Mouse (Mus musculus) c-Kit-positive CD71-negative TER-119-negative erythroid progenitor cells, embryonic 14.5 days (primary cell): ENCODE measurements around the gene Arid1a.
A peak's percentile ranks its signal among the peaks of the same experiment; 100 is the strongest.
"Not testable (repeated sequence)": the region's sequence is repeated elsewhere in the genome, so short reads cannot be mapped to it uniquely, and the experiment has no call there.

Experiments used
- DNase-seq: peaks from one replicate; pipeline ENCODE4 v3.0.0-alpha.2; 2013; ENCODE audit warnings: low read depth

Arid1a gene

DNA sequence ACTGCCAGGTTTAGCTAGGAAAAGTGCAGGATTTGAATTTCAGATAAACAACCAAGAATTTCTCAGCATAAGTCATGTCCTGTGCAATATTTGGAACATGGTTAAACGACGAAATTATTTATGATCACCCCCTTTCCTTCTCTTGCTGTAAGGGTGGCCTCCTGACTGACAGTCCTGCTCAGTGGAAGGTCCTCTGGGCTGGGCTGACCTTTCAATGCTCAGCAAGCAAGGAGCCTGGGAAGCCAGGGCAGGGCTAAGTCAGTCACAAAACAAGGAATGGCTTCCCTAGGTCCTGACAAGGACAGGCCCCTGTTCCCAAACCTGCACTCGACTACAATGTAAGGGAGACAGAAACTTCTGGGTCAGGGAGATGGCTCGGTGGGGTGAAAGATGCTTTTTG lies 104.6 kb downstream of the Arid1a start:
- no peak for DNase-seq

DNA sequence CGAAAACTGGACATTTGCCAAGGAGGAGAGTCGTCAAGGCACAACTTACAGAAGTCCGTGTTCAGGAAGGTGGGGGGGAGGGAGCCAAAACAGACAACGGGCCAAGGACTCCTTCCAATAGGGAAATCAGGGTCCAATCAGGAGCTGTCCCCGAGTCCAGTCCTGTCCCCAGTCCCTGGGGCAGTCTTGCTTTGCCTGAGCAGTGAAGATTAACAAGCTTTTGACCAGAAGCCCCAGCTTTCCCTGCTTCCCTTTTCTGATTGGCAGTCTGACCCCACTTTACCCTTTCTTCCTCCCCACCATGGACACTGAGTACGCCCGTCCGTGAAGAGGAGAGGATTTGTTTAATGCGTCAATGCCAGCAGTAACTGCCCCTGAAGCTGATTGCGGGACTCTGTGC lies 105.1 kb downstream of the Arid1a start:
- no peak for DNase-seq

DNA sequence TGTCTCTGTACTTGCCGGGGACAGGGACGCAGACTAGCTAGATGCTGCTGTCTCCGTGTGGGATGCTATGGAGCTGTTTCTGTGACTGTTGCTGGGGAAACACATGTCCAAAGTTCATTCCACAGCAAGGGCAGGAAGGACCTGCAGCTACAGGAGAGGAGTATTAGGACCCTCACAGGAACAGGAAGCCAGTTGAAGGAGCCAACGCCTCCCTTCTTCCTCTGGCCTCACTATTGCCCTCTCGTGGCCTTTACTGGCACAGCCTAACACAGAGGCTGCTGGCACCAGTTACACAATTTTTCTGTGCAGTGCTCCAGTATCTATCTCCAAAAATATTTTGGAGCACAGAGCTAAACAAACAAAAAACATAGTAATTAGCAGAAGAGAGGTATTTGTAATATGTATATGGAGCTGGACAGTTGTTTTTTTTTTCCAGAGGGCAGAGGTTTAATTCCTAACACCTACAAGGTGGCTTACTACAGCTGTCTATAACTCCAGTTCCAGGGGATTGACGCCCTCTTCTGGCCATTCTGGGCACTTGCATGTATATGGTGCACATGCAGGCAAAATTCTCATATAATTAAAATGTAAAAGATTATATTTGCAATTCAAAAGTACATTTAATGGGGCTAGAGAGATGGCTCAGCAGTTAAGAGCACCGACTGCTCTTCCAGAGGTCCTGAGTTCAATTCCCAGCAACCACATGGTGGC lies 106.4 kb downstream of the Arid1a start, which contains the start of gene Zdhhc18:
TSS of gene Zdhhc18 (minus strand) at position 166 of the 711 bp plus-strand sequence.
- peak; percentile 85 for DNase-seq

DNA sequence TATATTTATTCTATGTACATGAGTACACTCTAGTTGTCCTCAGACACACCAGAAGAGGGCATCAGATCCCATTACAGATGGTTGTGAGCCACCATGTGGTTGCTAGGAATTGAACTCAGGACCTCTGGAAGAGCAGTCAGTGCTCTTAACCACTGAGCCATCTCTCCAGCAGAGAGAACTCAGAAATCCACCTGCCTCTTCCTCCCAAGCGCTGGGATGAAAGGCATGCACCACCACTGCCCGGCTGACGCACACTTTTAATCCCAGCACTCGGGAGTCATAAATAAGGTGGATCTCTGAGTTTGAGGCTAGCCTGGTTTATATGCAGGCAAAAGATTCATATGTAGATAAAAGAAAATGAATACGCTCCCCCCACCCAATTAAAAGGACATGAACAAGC lies 107.1 kb downstream of the Arid1a start:
- not testable (repeated sequence) for DNase-seq

DNA sequence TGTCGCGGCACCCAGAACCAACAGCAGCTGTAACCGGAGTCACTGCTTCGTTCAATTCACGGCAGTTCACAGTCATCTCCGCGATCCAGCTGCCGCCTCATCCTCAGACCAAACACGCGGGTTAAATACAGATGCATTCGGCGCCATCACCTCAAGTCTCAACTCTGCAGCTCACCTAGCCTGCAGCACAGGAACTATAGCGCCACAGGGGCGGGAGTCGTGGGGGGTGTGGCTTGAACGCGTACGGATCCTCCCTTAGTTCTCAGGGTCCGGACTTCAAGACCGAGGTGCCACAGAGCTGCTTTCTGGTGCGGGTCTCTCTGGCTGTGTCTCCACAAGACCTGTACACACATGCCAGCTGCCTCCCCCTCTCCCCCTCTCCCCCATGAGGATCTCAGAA lies 110.9 kb downstream of the Arid1a start:
- DNase-seq = no peak

DNA sequence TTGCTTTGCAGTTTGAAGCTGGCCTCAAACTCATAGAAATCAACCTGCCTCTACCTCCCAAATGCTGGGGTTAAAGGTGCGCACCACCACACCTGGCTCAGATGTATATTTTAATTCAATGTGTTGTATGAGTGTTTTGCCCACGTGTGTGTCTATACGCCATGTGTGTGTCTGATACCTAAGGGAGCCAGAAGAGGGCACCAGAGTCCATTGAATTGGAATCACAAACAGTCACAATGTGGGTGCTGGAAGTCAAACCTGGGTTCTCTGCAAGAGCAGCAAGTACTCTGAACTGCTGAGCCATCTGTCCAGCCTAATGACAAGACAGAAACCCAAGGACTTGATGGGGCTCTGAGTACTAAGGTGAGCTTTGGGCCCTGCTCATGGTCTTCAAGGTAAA lies 111.4 kb downstream of the Arid1a start:
- no peak for DNase-seq

DNA sequence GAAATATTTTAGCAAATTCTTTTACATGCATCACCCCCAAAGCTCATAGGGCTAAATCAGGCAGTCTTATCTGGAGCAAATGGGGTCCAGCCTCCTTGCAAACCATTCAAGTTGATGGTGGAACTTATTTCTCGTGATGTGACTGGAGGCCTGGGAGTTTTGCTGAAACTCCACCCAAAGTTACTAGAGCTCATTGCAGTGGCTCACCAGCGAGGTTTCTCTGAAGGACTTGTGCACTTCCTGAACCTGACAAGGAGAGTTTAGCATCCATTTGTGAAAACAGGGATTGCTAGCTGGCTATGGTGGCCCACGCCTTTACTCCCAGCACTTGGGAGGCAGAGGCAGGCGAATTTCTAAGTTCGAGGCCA lies 122.5 kb downstream of the Arid1a start:
- DNase-seq = no peak

DNA sequence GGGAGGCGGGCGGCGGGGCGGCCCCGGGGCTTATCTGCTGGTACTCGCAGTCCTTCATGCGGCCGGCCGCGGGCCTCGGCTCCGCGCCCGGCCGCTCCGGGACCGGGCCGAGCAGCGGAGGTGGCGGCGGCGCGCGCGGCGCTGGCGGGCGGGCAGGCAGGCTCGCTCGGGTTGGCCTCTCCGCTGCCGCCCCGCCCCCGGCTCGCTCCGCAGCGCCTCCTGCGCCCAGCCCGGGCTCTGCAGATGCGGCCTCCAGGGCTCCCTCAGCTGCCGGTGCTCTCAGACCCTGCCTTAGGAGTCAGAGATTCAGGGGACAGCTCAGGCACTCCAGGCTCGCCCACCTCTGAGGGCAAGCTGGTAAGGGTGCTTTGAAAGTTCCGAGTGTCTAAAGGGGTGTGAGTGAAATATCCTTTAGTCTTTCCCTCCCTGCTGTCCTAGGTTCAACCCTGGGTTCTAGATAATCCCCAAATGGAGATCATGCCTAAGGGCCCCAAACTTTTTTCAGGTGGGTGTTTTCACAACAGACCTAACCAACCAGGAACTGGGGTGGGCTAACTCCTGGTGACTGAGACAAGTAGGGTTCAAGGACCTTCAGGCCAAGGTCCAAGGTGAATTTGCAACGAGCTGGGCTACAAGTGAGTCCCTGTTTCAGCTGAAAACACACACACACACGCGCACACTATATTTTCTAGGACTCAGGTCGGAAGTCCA lies 123.1 kb downstream of the Arid1a start:
- peak; percentile 66 for DNase-seq

DNA sequence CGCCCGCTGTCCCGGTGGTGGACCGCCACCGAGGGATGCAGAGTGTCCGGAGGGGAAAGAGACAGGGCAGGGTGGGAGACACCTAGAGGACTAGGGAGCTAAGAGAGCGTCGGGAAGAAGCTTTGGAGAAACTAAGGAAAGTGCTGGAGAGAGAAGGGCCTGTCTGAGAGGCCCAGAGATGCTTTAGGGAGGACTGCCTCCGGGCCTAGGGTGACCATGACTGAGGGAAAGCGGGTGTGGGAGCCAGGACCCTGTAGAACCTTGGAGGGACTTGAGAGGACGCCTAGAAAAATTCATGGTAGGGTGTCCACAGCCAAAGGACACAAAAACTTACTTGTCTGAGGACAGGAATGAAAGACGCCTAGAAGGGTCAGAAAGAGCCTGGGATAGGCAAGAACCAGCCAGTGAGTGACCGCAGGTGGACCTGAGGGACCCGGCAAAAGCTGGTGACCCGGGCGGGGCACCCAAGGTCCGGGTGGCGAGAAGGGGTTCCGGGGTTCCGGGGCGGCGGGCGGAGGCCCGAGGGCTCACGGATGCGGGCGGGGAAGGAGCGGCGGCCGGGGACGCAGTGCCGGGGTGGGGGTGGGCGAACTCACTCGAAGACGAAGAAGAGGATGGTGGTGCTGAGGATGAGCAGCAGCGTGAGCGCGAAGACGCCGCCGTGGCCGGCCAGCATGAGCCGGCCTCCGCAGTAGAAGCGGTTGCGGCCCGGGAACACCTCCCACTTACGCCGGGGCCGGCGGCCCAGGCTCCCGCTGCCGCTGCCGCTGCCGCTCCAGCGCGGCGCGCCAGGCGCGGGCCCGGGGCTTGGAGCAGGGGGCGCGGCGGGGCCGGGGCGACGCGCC lies 123.9 kb downstream of the Arid1a start:
- no peak for DNase-seq

DNA sequence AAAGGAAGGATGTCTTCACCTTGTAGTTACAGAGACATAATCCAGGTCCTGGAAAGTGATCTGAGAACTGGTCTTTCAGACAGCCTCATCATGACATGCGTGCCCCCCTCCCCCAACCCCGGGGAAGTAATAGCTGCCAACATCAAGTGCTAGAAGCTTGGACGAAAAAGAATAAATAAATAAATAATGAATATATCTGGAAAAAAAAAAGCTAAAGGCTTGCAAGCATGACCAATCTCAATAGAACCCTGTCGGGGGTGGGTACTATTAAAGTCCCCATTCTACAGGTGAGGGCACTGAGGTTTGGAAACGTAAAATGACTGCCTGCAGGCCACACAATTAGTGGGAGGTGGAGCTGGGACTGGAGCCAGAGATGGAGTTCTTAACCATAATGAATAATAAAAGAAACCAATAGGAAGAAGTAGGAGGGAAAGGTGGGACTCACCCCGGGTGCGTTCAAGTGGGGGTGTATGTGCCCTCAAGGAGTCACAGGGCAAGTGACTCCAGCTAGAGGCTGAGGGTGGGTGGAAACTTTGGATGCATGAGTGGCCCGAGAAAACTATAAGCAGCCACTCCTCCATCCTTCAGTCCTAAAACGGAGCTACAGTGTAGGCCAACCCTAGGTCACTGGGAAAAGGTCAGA lies 124.7 kb downstream of the Arid1a start:
- no peak for DNase-seq

DNA sequence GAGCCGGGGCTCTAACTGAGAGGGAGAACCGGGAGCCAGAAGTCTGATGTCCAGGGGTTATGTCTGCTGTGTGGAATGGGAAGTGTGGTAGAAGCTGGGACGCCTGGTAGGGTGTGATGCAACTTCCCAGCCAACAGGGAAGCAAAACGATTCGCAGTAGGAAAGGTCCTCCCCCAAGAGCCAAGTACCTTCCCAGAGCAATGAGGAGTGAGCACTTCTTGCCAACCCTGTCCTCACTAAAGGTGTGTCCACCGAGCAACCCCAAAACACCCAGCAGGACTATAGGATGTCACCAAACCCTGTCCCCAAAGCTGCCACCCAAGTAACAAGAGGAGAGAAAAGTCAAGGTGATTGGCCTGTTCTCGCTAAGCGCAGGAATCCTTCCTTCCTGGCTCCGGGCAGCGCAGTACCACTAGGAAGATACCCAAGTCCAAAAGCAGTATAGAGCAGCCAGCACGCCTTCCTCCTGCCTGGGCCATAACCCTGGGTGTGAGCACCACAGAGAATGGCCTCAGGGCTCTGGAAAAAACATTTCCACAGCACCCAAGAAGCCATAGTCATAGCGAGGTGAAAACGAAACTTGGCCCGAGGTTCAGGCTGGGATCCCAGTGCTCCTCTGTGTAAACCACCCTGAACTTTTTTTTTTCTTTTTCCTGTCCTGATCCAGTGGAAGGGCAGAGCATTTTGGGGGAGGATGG lies 125.3 kb downstream of the Arid1a start:
- no peak for DNase-seq

DNA sequence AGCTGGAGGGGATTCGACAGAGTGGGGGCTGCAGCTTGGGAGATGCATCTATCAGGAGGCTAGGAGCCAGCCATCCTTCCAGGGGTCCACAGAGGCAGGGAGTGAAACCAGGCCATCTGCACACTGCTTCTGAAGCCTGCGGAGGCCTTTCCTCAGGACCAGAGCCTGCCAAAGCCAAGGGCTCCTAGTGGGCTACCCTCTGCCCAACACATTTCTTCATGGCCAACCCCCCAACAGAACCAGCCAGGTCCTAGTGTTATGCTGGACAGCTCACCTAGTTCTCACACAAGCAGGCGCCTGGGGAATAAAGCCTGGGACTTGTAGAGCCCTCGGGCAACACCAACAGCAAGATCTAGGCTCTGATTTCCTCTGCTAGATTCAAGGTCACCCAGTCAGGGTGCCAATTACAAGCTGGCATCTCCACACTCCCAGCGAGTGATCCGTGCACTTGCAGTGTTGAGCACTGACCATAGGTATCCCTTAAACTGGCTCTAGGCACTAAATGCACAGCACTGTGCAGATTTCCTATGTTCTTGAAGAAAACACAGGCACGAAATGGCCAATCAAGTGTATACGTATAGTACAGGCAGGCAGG lies 126.1 kb downstream of the Arid1a start:
- DNase-seq = no peak

DNA sequence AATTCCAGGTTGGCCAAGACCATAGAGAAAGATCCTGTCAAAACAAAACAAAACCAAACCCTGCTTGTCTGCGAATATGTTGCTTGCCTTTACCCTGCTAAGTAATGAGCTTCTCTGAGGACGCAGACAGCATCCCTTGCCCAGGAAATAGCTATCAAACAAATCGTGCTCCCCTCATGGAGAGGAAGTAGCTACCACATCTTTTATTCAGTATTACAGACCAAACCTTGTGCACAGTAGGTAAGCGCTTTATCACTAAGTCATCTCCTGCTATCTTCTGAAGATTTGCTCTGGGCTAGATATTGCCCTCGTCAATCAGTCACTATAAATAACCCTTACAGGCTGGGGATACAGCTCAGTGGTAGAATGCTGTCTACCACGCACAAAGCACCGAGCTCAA lies 127.4 kb downstream of the Arid1a start:
- DNase-seq = no peak
